Mouse (Mus musculus): Measurements from ENCODE around the gene Clec10a.

- TF ChIP-seq CTCF (IDR thresholded peaks at IDR 0.05; ENCODE audit: borderline replicate concordance, control insufficient read depth, extremely low read depth, insufficient read depth, low read length, poor library complexity) (no peak), POLR2A (IDR thresholded peaks at IDR 0.05; ENCODE audit: control insufficient read depth, extremely low read depth, insufficient read depth, low read length, poor library complexity) (no peak)
These were observed 36.2 kb downstream of the Clec10a start for GRCm38 (mm10) chr11:70192157-70192556.
